Mouse (Mus musculus): ENCODE data around the gene Pbx1.

DNA sequence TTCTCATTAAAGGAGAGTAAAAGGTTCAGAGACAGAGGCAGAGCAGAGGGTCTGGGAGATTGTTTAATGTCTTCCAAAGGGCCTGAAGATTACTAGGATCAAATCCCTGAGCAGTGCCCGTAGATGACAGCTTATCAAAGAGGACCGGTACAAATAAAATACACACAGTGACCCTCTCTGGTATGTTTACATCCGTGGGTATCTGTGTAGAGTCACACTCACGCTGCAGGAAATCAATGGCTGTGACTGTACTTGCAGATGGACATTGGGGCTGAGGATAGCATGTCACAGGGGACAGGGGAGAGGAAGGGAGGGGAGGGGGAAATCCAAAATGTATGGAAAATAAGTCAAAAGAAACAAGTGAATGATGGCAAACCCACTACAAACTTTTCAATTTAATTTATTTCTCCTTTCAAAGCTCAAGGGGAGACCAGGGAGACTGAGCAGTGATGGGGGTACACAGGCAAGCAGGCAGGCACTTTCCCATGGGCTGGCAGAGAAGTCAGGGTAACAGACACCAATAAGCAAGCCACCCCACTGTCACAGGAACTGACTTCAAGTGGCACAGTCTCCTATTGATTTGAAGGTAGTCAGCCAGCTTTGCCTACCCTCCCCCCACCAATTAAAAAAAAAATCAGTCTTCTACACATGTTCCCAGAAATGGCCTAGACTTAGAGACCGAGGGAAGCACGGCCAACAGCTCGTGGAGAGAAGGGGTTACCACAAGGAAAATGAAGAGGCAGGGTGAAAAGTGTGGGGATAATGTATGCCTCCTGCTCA lies 107.6 kb downstream of the Pbx1 start:
- TF ChIP-seq CTCF (conservative IDR thresholded peaks at IDR 0.05; ENCODE audit: insufficient read depth, insufficient read length, low read depth, low read length) (no peak), POLR2A (IDR thresholded peaks at IDR 0.05; ENCODE audit: low read depth, low read length) (no peak)
